Mouse (Mus musculus): Measurements from ENCODE around the gene Snx27. TPM values are rescaled to one million over a fixed set of nuclear protein-coding genes. Genes with fewer than 3 reads are reported as not detected.

The Snx27 gene
- polyA plus RNA-seq, 1 experiment: 56.8 TPM

DNA sequence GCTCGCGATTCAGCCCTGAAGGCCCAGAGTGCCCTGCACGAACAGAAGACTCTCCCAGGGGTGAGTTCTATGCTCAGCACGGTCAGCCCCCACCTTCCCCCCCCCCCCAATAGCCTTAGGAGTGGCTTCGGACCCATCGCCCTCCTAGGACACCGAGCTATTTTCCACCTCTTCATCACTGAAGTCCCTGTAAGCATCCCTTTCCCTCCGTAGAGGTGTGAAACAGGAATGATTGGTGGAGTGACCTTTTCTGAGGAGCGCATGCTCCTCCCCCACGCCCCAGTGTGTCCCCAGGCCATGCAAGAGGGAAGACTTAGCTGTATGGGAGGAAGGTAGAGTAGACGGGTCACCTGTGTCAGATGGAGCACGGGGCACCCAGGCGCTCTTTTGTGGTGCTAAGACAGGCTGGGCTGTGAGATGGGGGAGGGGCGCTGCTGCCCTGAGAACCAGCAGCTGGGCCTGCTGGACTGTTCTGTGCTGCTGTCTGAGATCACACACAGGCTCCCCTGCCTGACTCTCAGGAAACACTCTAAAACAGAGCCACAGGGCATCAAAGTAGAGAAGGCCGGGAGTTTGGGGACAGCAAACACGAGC, 102.1 kb downstream of the Snx27 start, which contains the start of gene Riiad1:
Riiad1 (minus strand) TSS at position 51 of the 594 bp plus-strand sequence.
- no peak within 1 kb of the TSS for H3K4me3 ChIP-seq (ENCODE audit: insufficient read depth, low read length)
- TF ChIP-seq CTCF (IDR thresholded peaks at IDR 0.05; ENCODE audit: low read depth, low read length): no peak
- no peak for TF ChIP-seq POLR2A (IDR thresholded peaks at IDR 0.05; ENCODE audit: borderline replicate concordance, low read depth, low read length)
- peaks cover 49% of the 10 kb centered on the region for H3K4me1 ChIP-seq (ENCODE audit: control insufficient read depth, insufficient read depth, low read length)
- no peak within 1 kb of the TSS for H3K27ac ChIP-seq (ENCODE audit: insufficient read depth, low read depth, low read length)

DNA sequence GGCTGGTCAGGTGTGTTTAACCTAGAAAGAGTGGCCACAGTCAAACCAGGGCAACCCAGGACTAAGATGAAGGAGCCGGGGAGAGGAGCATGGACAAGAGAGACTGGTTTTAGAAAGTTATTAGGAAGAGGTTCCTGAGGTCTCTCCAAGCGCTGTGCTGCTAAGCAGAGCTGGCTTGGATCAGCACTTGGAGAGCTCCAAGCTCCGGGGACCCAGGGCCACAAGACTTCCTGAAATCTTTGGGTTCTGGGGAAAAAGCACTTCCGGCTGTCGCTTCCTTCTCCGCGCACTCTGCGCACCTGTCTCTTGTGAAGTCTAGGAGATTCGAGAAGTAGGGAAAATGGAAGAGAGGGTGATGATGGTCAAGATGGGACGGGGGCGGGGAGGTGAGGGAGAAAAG, 103.0 kb downstream of the Snx27 start:
- no peak overlapping the region for H3K27ac ChIP-seq (ENCODE audit: insufficient read depth, low read depth, low read length)
- peaks cover 51% of the 10 kb centered on the region for H3K4me1 ChIP-seq (ENCODE audit: control insufficient read depth, insufficient read depth, low read length)
- TF ChIP-seq CTCF (IDR thresholded peaks at IDR 0.05; ENCODE audit: low read depth, low read length) (no peak), POLR2A (IDR thresholded peaks at IDR 0.05; ENCODE audit: borderline replicate concordance, low read depth, low read length) (no peak)
- no peak overlapping the region for H3K4me3 ChIP-seq (ENCODE audit: insufficient read depth, low read length)

DNA sequence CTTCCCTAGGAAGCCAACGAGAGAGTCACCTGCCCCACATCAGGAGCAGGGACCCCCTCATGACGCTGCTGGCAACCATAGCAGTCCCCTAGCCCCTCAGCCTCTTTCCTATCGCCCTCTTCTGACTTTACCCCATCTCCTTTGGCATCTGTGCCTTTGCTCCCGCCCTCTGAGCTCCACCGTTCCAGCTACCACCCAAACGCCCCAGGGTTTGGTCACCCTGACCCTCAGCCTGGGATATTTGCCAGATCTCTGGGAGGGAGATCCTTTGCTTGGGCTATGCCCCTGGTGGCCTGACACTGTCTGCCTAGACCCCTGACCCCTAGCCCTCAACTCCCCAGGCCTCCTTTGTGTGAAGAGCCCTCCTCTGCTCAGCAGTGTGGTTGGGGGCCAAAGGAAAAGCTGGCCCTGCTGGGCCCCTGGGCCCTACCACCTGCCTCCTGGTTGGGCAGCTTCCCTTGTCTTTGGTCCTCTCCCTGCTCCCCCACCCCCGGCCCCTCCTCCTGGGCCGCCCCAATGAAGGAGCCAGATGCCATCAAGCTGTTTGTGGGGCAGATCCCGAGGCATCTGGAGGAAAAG, 103.8 kb downstream of the Snx27 start:
- Histone ChIP-seq H3K27ac (ENCODE audit: insufficient read depth, low read depth, low read length) (no peak overlapping the region), H3K4me3 (ENCODE audit: insufficient read depth, low read length) (no peak overlapping the region), H3K4me1 (ENCODE audit: control insufficient read depth, insufficient read depth, low read length) (peaks cover 49% of the 10 kb centered on the region)
- TF ChIP-seq CTCF (IDR thresholded peaks at IDR 0.05; ENCODE audit: low read depth, low read length): no peak
- no peak for TF ChIP-seq POLR2A (IDR thresholded peaks at IDR 0.05; ENCODE audit: borderline replicate concordance, low read depth, low read length)

DNA sequence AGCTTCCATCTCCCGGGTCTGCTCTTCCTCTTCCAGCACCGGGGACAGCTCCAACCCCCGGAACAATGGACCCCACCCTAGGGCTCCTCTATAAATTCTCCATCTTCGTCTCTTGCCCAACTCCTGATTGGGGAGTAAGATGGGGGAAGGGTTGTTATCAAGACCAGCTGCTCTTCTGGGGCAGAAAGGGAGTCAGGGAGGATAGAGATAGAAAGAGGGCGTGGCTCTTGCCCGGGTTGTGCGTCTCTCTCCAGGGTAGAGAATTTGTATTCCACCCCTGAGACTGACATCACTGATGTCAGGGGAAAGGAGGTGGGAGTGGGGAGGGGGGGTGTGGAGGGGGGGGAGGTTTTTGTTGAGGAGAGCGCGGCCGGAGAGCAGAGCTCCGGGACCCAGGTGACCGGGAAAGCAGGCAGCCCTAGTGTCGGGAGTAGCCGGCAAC, 104.5 kb downstream of the Snx27 start, which contains the start of gene Celf3:
Celf3 (plus strand) TSS at position 315 of the 442 bp plus-strand sequence.
- no peak within 1 kb of the TSS for H3K27ac ChIP-seq (ENCODE audit: insufficient read depth, low read depth, low read length)
- no peak for TF ChIP-seq POLR2A (IDR thresholded peaks at IDR 0.05; ENCODE audit: borderline replicate concordance, low read depth, low read length)
- TF ChIP-seq CTCF (IDR thresholded peaks at IDR 0.05; ENCODE audit: low read depth, low read length): no peak
- H3K4me1 ChIP-seq (ENCODE audit: control insufficient read depth, insufficient read depth, low read length): peaks cover 42% of the 10 kb centered on the region
- H3K4me3 ChIP-seq (ENCODE audit: insufficient read depth, low read length): no peak within 1 kb of the TSS

- Histone ChIP-seq H3K4me3 (ENCODE audit: insufficient read depth, low read length) (no peak overlapping the region), H3K27ac (ENCODE audit: insufficient read depth, low read depth, low read length) (no peak overlapping the region), H3K4me1 (ENCODE audit: control insufficient read depth, insufficient read depth, low read length) (peaks cover 40% of the 10 kb centered on the region)
- TF ChIP-seq POLR2A (IDR thresholded peaks at IDR 0.05; ENCODE audit: borderline replicate concordance, low read depth, low read length): no peak
- no peak for TF ChIP-seq CTCF (IDR thresholded peaks at IDR 0.05; ENCODE audit: low read depth, low read length)
These were observed 105.1 kb downstream of the Snx27 start for GRCm38 (mm10) chr3:94477444-94477843.

DNA sequence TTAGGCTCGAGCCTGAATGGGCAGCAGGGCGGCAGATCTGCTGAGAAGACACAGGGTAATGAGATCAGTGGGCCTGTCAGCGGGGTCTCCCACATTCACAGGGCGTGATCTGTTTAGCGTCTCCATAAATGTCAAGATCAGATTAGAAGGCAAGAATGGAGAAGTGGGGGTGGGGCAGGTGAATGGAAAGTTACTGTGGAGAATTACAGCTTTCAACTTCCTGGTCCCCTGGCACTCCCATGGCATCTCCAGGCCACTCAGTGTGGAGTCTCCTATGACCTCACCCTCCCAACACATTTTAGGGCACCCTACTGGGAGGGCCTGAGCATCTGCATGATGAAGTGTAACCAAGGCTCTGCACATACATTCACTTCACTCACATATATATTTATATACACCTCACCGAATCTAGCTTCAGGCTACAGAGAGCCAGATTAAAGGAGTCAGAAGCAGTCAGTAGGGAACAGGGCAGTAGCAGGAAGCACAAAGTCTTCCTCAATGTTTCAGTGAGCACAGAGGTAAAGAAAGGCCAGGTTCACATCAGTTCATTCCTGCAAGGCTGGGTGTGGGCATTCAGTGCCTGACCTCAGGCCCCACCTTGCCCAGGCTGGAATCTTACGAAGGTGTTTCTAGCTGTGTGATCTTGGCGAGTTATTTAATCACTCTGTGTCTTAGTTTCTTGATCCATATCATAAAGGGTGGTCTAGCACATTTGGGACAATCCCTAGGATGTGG, 106.0 kb downstream of the Snx27 start:
- TF ChIP-seq POLR2A (IDR thresholded peaks at IDR 0.05; ENCODE audit: borderline replicate concordance, low read depth, low read length) (no peak), CTCF (IDR thresholded peaks at IDR 0.05; ENCODE audit: low read depth, low read length) (no peak)
- Histone ChIP-seq H3K4me1 (ENCODE audit: control insufficient read depth, insufficient read depth, low read length) (peaks cover 34% of the 10 kb centered on the region), H3K4me3 (ENCODE audit: insufficient read depth, low read length) (no peak overlapping the region), H3K27ac (ENCODE audit: insufficient read depth, low read depth, low read length) (no peak overlapping the region)

GRCm38 (mm10) chr3:94473567-94474232, 108.8 kb downstream of the Snx27 start:
- no peak overlapping the region for H3K4me3 ChIP-seq (ENCODE audit: insufficient read depth, low read length)
- H3K4me1 ChIP-seq (ENCODE audit: control insufficient read depth, insufficient read depth, low read length): peaks cover 36% of the 10 kb centered on the region
- no peak overlapping the region for H3K27ac ChIP-seq (ENCODE audit: insufficient read depth, low read depth, low read length)
- TF ChIP-seq POLR2A (IDR thresholded peaks at IDR 0.05; ENCODE audit: borderline replicate concordance, low read depth, low read length): no peak
- TF ChIP-seq CTCF (IDR thresholded peaks at IDR 0.05; ENCODE audit: low read depth, low read length): no peak

- H3K4me1 ChIP-seq (ENCODE audit: control insufficient read depth, insufficient read depth, low read length): peaks cover 36% of the 10 kb centered on the region
- H3K27ac ChIP-seq (ENCODE audit: insufficient read depth, low read depth, low read length): no peak overlapping the region
- no peak for TF ChIP-seq POLR2A (IDR thresholded peaks at IDR 0.05; ENCODE audit: borderline replicate concordance, low read depth, low read length)
- no peak for TF ChIP-seq CTCF (IDR thresholded peaks at IDR 0.05; ENCODE audit: low read depth, low read length)
- no peak overlapping the region for H3K4me3 ChIP-seq (ENCODE audit: insufficient read depth, low read length)
These were observed 109.4 kb downstream of the Snx27 start for GRCm38 (mm10) chr3:94473115-94473505.

DNA sequence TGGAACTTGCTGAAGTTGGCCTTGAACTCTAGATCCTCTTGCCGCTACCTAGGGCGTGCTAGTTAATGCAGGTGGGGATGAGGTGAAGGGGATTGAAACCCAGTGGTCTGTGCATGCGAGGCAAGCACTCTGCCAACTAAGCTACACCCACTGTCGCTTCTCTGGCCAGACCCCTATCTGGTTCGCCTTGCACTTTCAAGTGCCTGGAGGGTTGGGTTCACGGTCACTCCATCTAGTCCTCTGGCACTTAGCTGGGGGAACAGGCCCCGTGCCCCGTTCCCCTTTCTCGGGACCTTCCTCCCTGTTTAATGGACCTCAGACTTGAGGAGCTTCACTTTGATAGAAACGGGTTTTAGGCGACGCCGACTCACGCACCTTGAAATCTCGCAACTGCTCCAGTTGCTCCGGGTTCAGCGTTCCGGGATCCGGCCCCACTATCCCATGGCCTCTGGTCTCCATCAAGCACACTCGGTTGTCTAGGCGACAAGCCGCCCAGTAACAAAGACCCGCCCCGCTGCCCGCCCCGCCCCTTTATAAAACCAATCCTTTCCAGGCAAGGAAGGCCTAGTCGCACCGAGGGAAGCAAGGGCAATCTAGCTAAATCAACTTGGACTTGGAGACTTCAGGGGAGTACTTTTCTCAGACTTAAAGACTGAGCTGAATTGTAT, 109.9 kb downstream of the Snx27 start:
- TF ChIP-seq POLR2A (IDR thresholded peaks at IDR 0.05; ENCODE audit: borderline replicate concordance, low read depth, low read length): no peak
- TF ChIP-seq CTCF (IDR thresholded peaks at IDR 0.05; ENCODE audit: low read depth, low read length): no peak
- Histone ChIP-seq H3K4me3 (ENCODE audit: insufficient read depth, low read length) (no peak overlapping the region), H3K27ac (ENCODE audit: insufficient read depth, low read depth, low read length) (no peak overlapping the region), H3K4me1 (ENCODE audit: control insufficient read depth, insufficient read depth, low read length) (peaks cover 35% of the 10 kb centered on the region)

All from bone marrow macrophage, adult 2 months (primary cell).